Mouse (Mus musculus): ENCODE measurements at regions not wholly inside any gene's neighbourhood (a gene's known extent, or its start where the extent isn't known, plus 50 kb on each side); places are given as distances from the start of the nearest gene placed in this dataset.

- WGBS, result 40% methylated on average over 17 of the region's 17 CpGs
- Histone ChIP-seq H3K27me3 (ENCODE audit: insufficient read depth, poor library complexity, severe bottlenecking) (no peaks in the 10 kb centered on the region), H3K36me3 (no peaks in the 10 kb centered on the region), H3K27ac (0 out of 2 replicates have a peak overlapping the region, but pooled peaks have one; percentile 6), H3K4me3 (no peak overlapping the region), H3K9me3 (no peaks in the 10 kb centered on the region), H3K4me1 (no peaks in the 10 kb centered on the region)
- peak; percentile 85 for DNase-seq (ENCODE audit: low spot score)
Measured at GRCm38 (mm10) chr13:47348517-47349145, 226.2 kb downstream of the Rnf144b start.

- no peaks in the 10 kb centered on the region for H3K36me3 ChIP-seq
- no peak overlapping the region for H3K27ac ChIP-seq
- no peak for DNase-seq (ENCODE audit: low spot score)
- no peak overlapping the region for H3K4me3 ChIP-seq
- 76% methylated on average over 12 of the region's 12 CpGs for WGBS
- H3K27me3 ChIP-seq (ENCODE audit: insufficient read depth, poor library complexity, severe bottlenecking), result no peaks in the 10 kb centered on the region
- H3K9me3 ChIP-seq, result no peaks in the 10 kb centered on the region
- no peaks in the 10 kb centered on the region for H3K4me1 ChIP-seq
Measured at GRCm38 (mm10) chr13:47354446-47354845, 232.0 kb downstream of the Rnf144b start.

- H3K4me3 ChIP-seq, result no peak overlapping the region
- no peaks in the 10 kb centered on the region for H3K9me3 ChIP-seq
- no peaks in the 10 kb centered on the region for H3K4me1 ChIP-seq
- no peak for DNase-seq (ENCODE audit: low spot score)
- 66% methylated on average over 5 of the region's 5 CpGs for WGBS
- H3K27ac ChIP-seq, result no peak overlapping the region
- no peaks in the 10 kb centered on the region for H3K27me3 ChIP-seq (ENCODE audit: insufficient read depth, poor library complexity, severe bottlenecking)
- no peaks in the 10 kb centered on the region for H3K36me3 ChIP-seq
Measured at GRCm38 (mm10) chr13:47355169-47355568, 232.7 kb downstream of the Rnf144b start.

- Histone ChIP-seq H3K4me3 (no peak overlapping the region), H3K27me3 (ENCODE audit: insufficient read depth, poor library complexity, severe bottlenecking) (no peaks in the 10 kb centered on the region), H3K27ac (no peak overlapping the region), H3K9me3 (no peaks in the 10 kb centered on the region), H3K36me3 (no peaks in the 10 kb centered on the region), H3K4me1 (no peaks in the 10 kb centered on the region)
- WGBS, result 85% methylated on average over 9 of the region's 9 CpGs
- no peak for DNase-seq (ENCODE audit: low spot score)
Measured at GRCm38 (mm10) chr13:47358986-47359385, 236.5 kb downstream of the Rnf144b start.

GRCm38 (mm10) chr13:47365776-47366175 lies 243.3 kb downstream of the Rnf144b start:
- no peaks in the 10 kb centered on the region for H3K36me3 ChIP-seq
- 68% methylated on average over 7 of the region's 7 CpGs for WGBS
- H3K9me3 ChIP-seq, result no peaks in the 10 kb centered on the region
- no peak overlapping the region for H3K4me3 ChIP-seq
- H3K4me1 ChIP-seq, result no peaks in the 10 kb centered on the region
- DNase-seq (ENCODE audit: low spot score), result no peak
- H3K27me3 ChIP-seq (ENCODE audit: insufficient read depth, poor library complexity, severe bottlenecking), result no peaks in the 10 kb centered on the region
- no peak overlapping the region for H3K27ac ChIP-seq

GRCm38 (mm10) chr13:47368041-47368823 lies 245.8 kb downstream of the Rnf144b start:
- no peak for DNase-seq (ENCODE audit: low spot score)
- WGBS, result 56% methylated on average over 13 of the region's 13 CpGs
- H3K27me3 ChIP-seq (ENCODE audit: insufficient read depth, poor library complexity, severe bottlenecking), result no peaks in the 10 kb centered on the region

GRCm38 (mm10) chr13:47374583-47374982 lies 252.1 kb downstream of the Rnf144b start:
- no peak for DNase-seq (ENCODE audit: low spot score)
- WGBS, result 71% methylated on average over 1 of the region's 1 CpGs
- peaks cover 3% of the 10 kb centered on the region; the same call in 1 of the 2 replicates for H3K9me3 ChIP-seq
- H3K27me3 ChIP-seq (ENCODE audit: insufficient read depth, poor library complexity, severe bottlenecking), result no peaks in the 10 kb centered on the region
- H3K36me3 ChIP-seq, result no peaks in the 10 kb centered on the region
- no peak overlapping the region for H3K27ac ChIP-seq
- H3K4me1 ChIP-seq, result no peaks in the 10 kb centered on the region
- H3K4me3 ChIP-seq, result no peak overlapping the region

More at GRCm38 (mm10) chr13:47368041-47368823, 245.8 kb downstream of the Rnf144b start:
- Histone ChIP-seq H3K9me3 (no peaks in the 10 kb centered on the region), H3K4me1 (no peaks in the 10 kb centered on the region), H3K27ac (no peak overlapping the region), H3K36me3 (no peaks in the 10 kb centered on the region), H3K4me3 (no peak overlapping the region)

GRCm38 (mm10) chr13:47391023-47391422 lies 268.6 kb downstream of the Rnf144b start:
- WGBS, result 25% methylated on average over 5 of the region's 5 CpGs
- peak; percentile 82 for DNase-seq (ENCODE audit: low spot score)
- Histone ChIP-seq H3K9me3 (no peaks in the 10 kb centered on the region), H3K4me1 (peaks cover 9% of the 10 kb centered on the region), H3K27ac (peak overlapping the region; percentile 38; the same call in 1 of the 2 replicates), H3K36me3 (no peaks in the 10 kb centered on the region), H3K27me3 (ENCODE audit: insufficient read depth, poor library complexity, severe bottlenecking) (no peaks in the 10 kb centered on the region), H3K4me3 (no peak overlapping the region)

- H3K36me3 ChIP-seq, result no peaks in the 10 kb centered on the region
- H3K27ac ChIP-seq, result no peak overlapping the region
- H3K4me1 ChIP-seq, result no peaks in the 10 kb centered on the region
- no peaks in the 10 kb centered on the region for H3K27me3 ChIP-seq (ENCODE audit: insufficient read depth, poor library complexity, severe bottlenecking)
- DNase-seq (ENCODE audit: low spot score), result no peak
- H3K4me3 ChIP-seq, result no peak overlapping the region
- WGBS, result 90% methylated on average over 8 of the region's 8 CpGs
- no peaks in the 10 kb centered on the region for H3K9me3 ChIP-seq
Measured at GRCm38 (mm10) chr13:47397726-47398350, 275.4 kb downstream of the Rnf144b start.

- DNase-seq (ENCODE audit: low spot score), result no peak
- Histone ChIP-seq H3K9me3 (no peaks in the 10 kb centered on the region), H3K36me3 (no peaks in the 10 kb centered on the region), H3K4me3 (no peak overlapping the region), H3K4me1 (no peaks in the 10 kb centered on the region), H3K27me3 (ENCODE audit: insufficient read depth, poor library complexity, severe bottlenecking) (no peaks in the 10 kb centered on the region), H3K27ac (no peak overlapping the region)
- WGBS, result 87% methylated on average over 5 of the region's 5 CpGs
Measured at GRCm38 (mm10) chr13:47398976-47399375, 276.5 kb downstream of the Rnf144b start.

- no peaks in the 10 kb centered on the region for H3K4me1 ChIP-seq
- H3K9me3 ChIP-seq, result no peaks in the 10 kb centered on the region
- no peaks in the 10 kb centered on the region for H3K36me3 ChIP-seq
- no peak overlapping the region for H3K4me3 ChIP-seq
- H3K27me3 ChIP-seq (ENCODE audit: insufficient read depth, poor library complexity, severe bottlenecking), result no peaks in the 10 kb centered on the region
- no peak overlapping the region for H3K27ac ChIP-seq
- WGBS, result 85% methylated on average over 3 of the region's 3 CpGs
- DNase-seq (ENCODE audit: low spot score), result no peak
Measured at GRCm38 (mm10) chr13:47413261-47413660, 290.8 kb downstream of the Rnf144b start.

- no peaks in the 10 kb centered on the region for H3K36me3 ChIP-seq
- no peaks in the 10 kb centered on the region for H3K9me3 ChIP-seq
- H3K4me1 ChIP-seq, result no peaks in the 10 kb centered on the region
- no peak overlapping the region for H3K4me3 ChIP-seq
- no peak for DNase-seq (ENCODE audit: low spot score)
- no peaks in the 10 kb centered on the region for H3K27me3 ChIP-seq (ENCODE audit: insufficient read depth, poor library complexity, severe bottlenecking)
- 82% methylated on average over 9 of the region's 9 CpGs for WGBS
- H3K27ac ChIP-seq, result no peak overlapping the region
Measured at GRCm38 (mm10) chr13:47413940-47414339, 291.5 kb downstream of the Rnf144b start.

- Histone ChIP-seq H3K36me3 (no peaks in the 10 kb centered on the region), H3K27ac (no peak overlapping the region), H3K4me1 (no peaks in the 10 kb centered on the region), H3K27me3 (ENCODE audit: insufficient read depth, poor library complexity, severe bottlenecking) (no peaks in the 10 kb centered on the region; the same call in 1 of the 2 replicates), H3K9me3 (no peaks in the 10 kb centered on the region), H3K4me3 (no peak overlapping the region)
- no peak for DNase-seq (ENCODE audit: low spot score)
- WGBS, result 65% methylated on average over 8 of the region's 8 CpGs
Measured at GRCm38 (mm10) chr13:47429856-47430365, 307.5 kb downstream of the Rnf144b start.
